Mouse (Mus musculus): ENCODE measurements around the gene Smad6. TPM values are rescaled to one million over a fixed set of nuclear protein-coding genes. Genes with fewer than 3 reads are reported as not detected.

Smad6 gene
- polyA plus RNA-seq, 1 experiment from 2014 or later, result 10.8 TPM

GRCm38 (mm10) chr9:64020606-64021318 lies 1.1 kb downstream of the Smad6 start:
- H3K4me2 ChIP-seq, result peak overlapping the region; percentile 95
- whole genome bisulfite sequencing, result under 1% methylated on average over 84 of the region's 89 CpGs
- H3K36me3 ChIP-seq, result no peaks in the 10 kb centered on the region
- H3K27me3 ChIP-seq (replicated peaks), result no peaks in the 10 kb centered on the region
- peak overlapping the region; percentile 80 for H3K4me3 ChIP-seq (replicated peaks)
- H3K4me1 ChIP-seq, result peaks cover 47% of the 10 kb centered on the region
- ATAC-seq (ENCODE audit: insufficient read depth, low FRiP score, low read depth), result no peak
- H3K9me3 ChIP-seq, result no peaks in the 10 kb centered on the region
- peak overlapping the region; percentile 99 for H3K27ac ChIP-seq
- peak overlapping the region; percentile 88 for H3K9ac ChIP-seq

- H3K9me3 ChIP-seq, result no peaks in the 10 kb centered on the region
- H3K4me3 ChIP-seq (replicated peaks), result peak overlapping the region; percentile 80
- peaks cover 47% of the 10 kb centered on the region for H3K4me1 ChIP-seq
- no peaks in the 10 kb centered on the region for H3K27me3 ChIP-seq (replicated peaks)
- no peak for ATAC-seq (ENCODE audit: insufficient read depth, low FRiP score, low read depth)
- under 1% methylated on average over 50 of the region's 50 CpGs for WGBS
- peak overlapping the region; percentile 95 for H3K4me2 ChIP-seq
- peak overlapping the region; percentile 88 for H3K9ac ChIP-seq
- H3K27ac ChIP-seq, result peak overlapping the region; percentile 99
- H3K36me3 ChIP-seq, result no peaks in the 10 kb centered on the region
These were observed 1.7 kb downstream of the Smad6 start for GRCm38 (mm10) chr9:64020171-64020605.

- Histone ChIP-seq H3K4me2 (peak overlapping the region; percentile 95), H3K9ac (peak overlapping the region; percentile 88; the same call in 1 of the 2 replicates), H3K4me1 (peaks cover 47% of the 10 kb centered on the region), H3K36me3 (no peaks in the 10 kb centered on the region), H3K4me3 (replicated peaks) (peak overlapping the region; percentile 80), H3K9me3 (no peaks in the 10 kb centered on the region), H3K27me3 (replicated peaks) (no peaks in the 10 kb centered on the region), H3K27ac (peak overlapping the region; percentile 88)
- ATAC-seq (ENCODE audit: insufficient read depth, low FRiP score, low read depth), result no peak
- WGBS, result 7% methylated on average over 10 of the region's 10 CpGs
These were observed 2.6 kb downstream of the Smad6 start for GRCm38 (mm10) chr9:64019036-64019886.

GRCm38 (mm10) chr9:64017861-64018793 lies 3.7 kb downstream of the Smad6 start:
- H3K4me2 ChIP-seq, result peak overlapping the region; percentile 95
- H3K9ac ChIP-seq, result peak overlapping the region; percentile 9; the same call in 1 of the 2 replicates
- WGBS, result 4% methylated on average over 23 of the region's 23 CpGs
- 0 out of 2 replicates have a peak, but pooled peaks cover 2% of the 10 kb centered on the region for H3K36me3 ChIP-seq
- H3K27me3 ChIP-seq (replicated peaks), result no peaks in the 10 kb centered on the region
- H3K4me1 ChIP-seq, result peaks cover 43% of the 10 kb centered on the region
- H3K4me3 ChIP-seq (replicated peaks), result peak overlapping the region; percentile 80
- H3K9me3 ChIP-seq, result no peaks in the 10 kb centered on the region
- ATAC-seq (ENCODE audit: insufficient read depth, low FRiP score, low read depth), result peak; percentile 67
- H3K27ac ChIP-seq, result peak overlapping the region; percentile 88

GRCm38 (mm10) chr9:64016648-64017400 lies 5.0 kb downstream of the Smad6 start:
- peak overlapping the region; percentile 88 for H3K27ac ChIP-seq
- no peaks in the 10 kb centered on the region for H3K27me3 ChIP-seq (replicated peaks)
- peaks cover 13% of the 10 kb centered on the region; the same call in 1 of the 2 replicates for H3K36me3 ChIP-seq
- no peak for ATAC-seq (ENCODE audit: insufficient read depth, low FRiP score, low read depth)
- peak overlapping the region; percentile 95 for H3K4me2 ChIP-seq
- H3K9ac ChIP-seq, result no peak overlapping the region
- 6% methylated on average over 25 of the region's 25 CpGs for WGBS
- no peaks in the 10 kb centered on the region for H3K9me3 ChIP-seq
- peaks cover 42% of the 10 kb centered on the region for H3K4me1 ChIP-seq
- H3K4me3 ChIP-seq (replicated peaks), result peak overlapping the region; percentile 80

GRCm38 (mm10) chr9:64016092-64016491 lies 5.8 kb downstream of the Smad6 start:
- Histone ChIP-seq H3K36me3 (peaks cover 21% of the 10 kb centered on the region), H3K27me3 (replicated peaks) (no peaks in the 10 kb centered on the region), H3K4me2 (peak overlapping the region; percentile 95; the same call in 1 of the 2 replicates), H3K9ac (no peak overlapping the region), H3K4me3 (replicated peaks) (no peak overlapping the region), H3K4me1 (peaks cover 42% of the 10 kb centered on the region), H3K9me3 (no peaks in the 10 kb centered on the region), H3K27ac (no peak overlapping the region)
- no peak for ATAC-seq (ENCODE audit: insufficient read depth, low FRiP score, low read depth)
- 55% methylated on average over 7 of the region's 7 CpGs for WGBS

- Histone ChIP-seq H3K4me1 (peaks cover 37% of the 10 kb centered on the region), H3K9me3 (no peaks in the 10 kb centered on the region), H3K9ac (no peak overlapping the region), H3K27ac (peak overlapping the region; percentile 1; the same call in 1 of the 2 replicates), H3K4me3 (replicated peaks) (no peak overlapping the region), H3K4me2 (no peak overlapping the region), H3K27me3 (replicated peaks) (no peaks in the 10 kb centered on the region), H3K36me3 (peaks cover 24% of the 10 kb centered on the region)
- ATAC-seq (ENCODE audit: insufficient read depth, low FRiP score, low read depth), result no peak
- 66% methylated on average over 6 of the region's 6 CpGs for WGBS
These were observed 7.1 kb downstream of the Smad6 start for GRCm38 (mm10) chr9:64014801-64015200.

GRCm38 (mm10) chr9:64011356-64011755 lies 10.5 kb downstream of the Smad6 start:
- H3K4me1 ChIP-seq, result peaks cover 4% of the 10 kb centered on the region; the same call in 1 of the 2 replicates
- WGBS, result 100% methylated on average over 1 of the region's 1 CpGs
- no peak for ATAC-seq (ENCODE audit: insufficient read depth, low FRiP score, low read depth)
- H3K36me3 ChIP-seq, result peaks cover 24% of the 10 kb centered on the region
- H3K27me3 ChIP-seq (replicated peaks), result no peaks in the 10 kb centered on the region
- no peak overlapping the region for H3K27ac ChIP-seq
- no peak overlapping the region for H3K4me2 ChIP-seq
- no peak overlapping the region for H3K9ac ChIP-seq
- H3K9me3 ChIP-seq, result no peaks in the 10 kb centered on the region
- H3K4me3 ChIP-seq (replicated peaks), result no peak overlapping the region

- 79% methylated on average over 7 of the region's 7 CpGs for WGBS
- H3K4me1 ChIP-seq, result peaks cover 12% of the 10 kb centered on the region; the same call in 1 of the 2 replicates
- no peak overlapping the region for H3K9ac ChIP-seq
- H3K36me3 ChIP-seq, result 0 out of 2 replicates have a peak, but pooled peaks cover 6% of the 10 kb centered on the region
- no peak overlapping the region for H3K4me2 ChIP-seq
- ATAC-seq (ENCODE audit: insufficient read depth, low FRiP score, low read depth), result no peak
- H3K9me3 ChIP-seq, result no peaks in the 10 kb centered on the region
- H3K4me3 ChIP-seq (replicated peaks), result no peak overlapping the region
- 0 out of 2 replicates have a peak overlapping the region, but pooled peaks have one; percentile 36 for H3K27ac ChIP-seq
- no peaks in the 10 kb centered on the region for H3K27me3 ChIP-seq (replicated peaks)
These were observed 18.9 kb downstream of the Smad6 start for GRCm38 (mm10) chr9:64002981-64003380.

- Histone ChIP-seq H3K27me3 (replicated peaks) (no peaks in the 10 kb centered on the region), H3K36me3 (0 out of 2 replicates have a peak, but pooled peaks cover 6% of the 10 kb centered on the region), H3K4me2 (no peak overlapping the region), H3K4me3 (replicated peaks) (no peak overlapping the region), H3K9me3 (no peaks in the 10 kb centered on the region), H3K4me1 (peaks cover 17% of the 10 kb centered on the region; the same call in 1 of the 2 replicates), H3K9ac (no peak overlapping the region), H3K27ac (no peak overlapping the region)
- 83% methylated on average over 7 of the region's 7 CpGs for WGBS
- no peak for ATAC-seq (ENCODE audit: insufficient read depth, low FRiP score, low read depth)
These were observed 20.8 kb downstream of the Smad6 start for GRCm38 (mm10) chr9:64001081-64001480.
